Mouse (Mus musculus) hindbrain, postnatal 0 days (tissue): ENCODE results near the gene Fam71d. TPM values are rescaled to one million over a fixed set of nuclear protein-coding genes. Genes with fewer than 3 reads are reported as not detected.

Experiments
- ATAC-seq: fragments of 200-750 bp; cut with Nextera tagmentation; 2 replicates; pipeline ENCODE4 v1.8.0; 2017; ENCODE audit warnings: mild to moderate bottlenecking, moderate TSS enrichment, moderate library complexity
- DNase-seq: peaks from one replicate; pipeline ENCODE4 v3.0.0-alpha.2; 2015; ENCODE audit warnings: low spot score
- H3K27ac ChIP-seq: fragments of 300-500 bp; sonication (generic); 2 replicates; pipeline ENCODE4 v1.5.1; 2014; ENCODE audit warnings: mild to moderate bottlenecking
- H3K27me3 ChIP-seq: fragments of 300-500 bp; sonication (generic); 2 replicates; pipeline ENCODE4 v1.6.1; 2014; ENCODE audit warnings: low read length, mixed read lengths; ENCODE audit not compliant: insufficient read depth
- H3K36me3 ChIP-seq: fragments of 300-500 bp; sonication (generic); 2 replicates; pipeline ENCODE4 v1.6.1; 2014; ENCODE audit warnings: low read length, mixed read lengths; ENCODE audit not compliant: insufficient read depth
- H3K4me1 ChIP-seq: fragments of 300-500 bp; sonication (generic); 2 replicates; pipeline ENCODE4 v1.6.1; 2014; ENCODE audit warnings: antibody characterized with exemption, low read length, mixed read lengths; ENCODE audit not compliant: insufficient read depth
- H3K4me2 ChIP-seq: fragments of 300-500 bp; sonication (generic); 2 replicates; pipeline ENCODE4 v1.6.1; 2014; ENCODE audit warnings: low read depth, mild to moderate bottlenecking, low read length, moderate library complexity, mixed read lengths
- H3K4me3 ChIP-seq: fragments of 300-500 bp; sonication (generic); 2 replicates; pipeline ENCODE4 v1.5.1; 2014; ENCODE audit warnings: low read length
- H3K9ac ChIP-seq: fragments of 300-500 bp; sonication (generic); replicated peaks from 2 replicates; pipeline ENCODE4 v1.6.1; 2014; ENCODE audit warnings: mild to moderate bottlenecking, low read length, moderate library complexity, mixed read lengths
- H3K9me3 ChIP-seq: fragments of 300-500 bp; sonication (generic); 2 replicates; pipeline ENCODE4 v1.6.1; 2016; ENCODE audit warnings: low read length, mixed read lengths
- CTCF ChIP-seq: IDR thresholded peaks from 2 replicates; pipeline ENCODE4 v1.5.1; 2016; ENCODE audit warnings: antibody characterized with exemption, control low read depth, low read depth
- WGBS: fragments of 180-500 bp; shearing (Covaris S2); extraction: QIAGEN DNeasy Blood & Tissue Kit; methylation state at CpG from one replicate; pipeline ENCODE4 v1.1.7; 2014; 5-methylcytosine and 5-hydroxymethylcytosine counted together
- polyA plus RNA-seq: library from polyadenylated mRNA; unstranded; fragments of >200 nt; fragmentation: Nextera tagmentation; extraction: Ambion mirVana; gene quantifications from 2 replicates; pipeline ENCODE4 v1.2.1, GENCODE M21; 2015
- total RNA-seq: library from RNA; depleted of rRNA; stranded (reverse); fragments of >200 nt; gene quantifications from 2 replicates; pipeline ENCODE4 v1.2.3, GENCODE M21; 2014; rRNA removed

Fam71d gene
- total and polyA plus RNA-seq, 2 experiments from 2014 or later, result not detected

DNA sequence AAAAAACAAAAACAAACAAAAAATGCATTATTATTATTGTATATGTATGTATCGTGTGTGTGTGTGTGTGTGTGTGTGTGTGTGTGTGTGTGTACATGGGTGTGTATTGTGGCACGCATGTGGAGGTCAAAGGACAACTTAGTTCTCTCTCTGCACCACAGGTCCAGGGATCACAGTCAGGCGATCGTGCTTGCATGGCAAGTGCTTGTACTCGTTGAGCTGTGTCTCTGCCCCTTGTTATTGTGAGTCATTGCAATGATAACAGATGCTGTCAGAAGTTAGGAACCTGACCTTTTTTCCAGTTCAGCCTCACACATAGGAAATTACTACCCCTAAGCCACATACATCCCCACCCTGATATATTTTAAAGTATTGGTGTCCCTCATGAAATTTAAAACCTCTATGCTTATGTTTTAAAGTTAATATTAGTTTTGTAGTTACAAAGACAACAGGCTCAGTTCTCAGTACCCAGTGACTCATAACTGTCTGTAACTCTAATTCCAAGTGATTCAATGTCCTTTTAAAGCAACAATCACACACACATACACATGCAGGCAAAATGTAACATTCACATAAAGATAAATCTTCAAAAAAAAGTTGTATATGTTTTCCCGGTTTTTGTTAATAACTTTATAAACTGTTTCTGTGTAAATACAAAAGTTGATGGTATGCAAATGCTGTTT lies 77.8 kb downstream of the Fam71d start:
- no peaks in the 10 kb centered on the region for H3K9me3 ChIP-seq
- ATAC-seq (no peak), DNase-seq (no peak)
- H3K4me1 ChIP-seq, result no peaks in the 10 kb centered on the region
- H3K9ac ChIP-seq, result no peak overlapping the region
- no peaks in the 10 kb centered on the region for H3K36me3 ChIP-seq
- no peak overlapping the region for H3K27ac ChIP-seq
- no peaks in the 10 kb centered on the region for H3K27me3 ChIP-seq
- no peak for TF ChIP-seq CTCF
- 80% methylated on average over 6 of the region's 6 CpGs for WGBS
- no peak overlapping the region for H3K4me3 ChIP-seq
- H3K4me2 ChIP-seq, result no peak overlapping the region

DNA sequence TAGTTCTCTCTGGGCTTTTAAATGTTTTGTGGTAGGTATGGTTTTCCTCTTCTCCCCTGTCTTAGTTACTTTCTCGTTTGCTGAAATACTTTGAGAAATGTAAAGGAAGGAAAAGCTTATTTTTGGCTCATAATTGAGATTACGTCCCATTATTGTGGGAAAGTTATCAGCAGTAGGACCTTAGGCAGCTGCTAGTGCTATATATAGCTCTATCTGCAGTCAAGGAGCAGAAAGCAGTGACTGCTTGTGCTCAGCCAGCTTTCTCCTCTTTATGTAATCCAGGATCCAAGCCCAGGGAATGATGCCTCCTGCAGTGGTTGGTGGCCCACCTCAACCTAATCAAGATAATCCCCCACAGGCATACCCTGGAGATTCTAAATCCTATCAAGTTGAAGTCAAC lies 81.9 kb downstream of the Fam71d start:
- H3K4me1 ChIP-seq, result no peaks in the 10 kb centered on the region
- H3K4me2 ChIP-seq, result no peak overlapping the region
- 85% methylated on average over 2 of the region's 2 CpGs for WGBS
- no peaks in the 10 kb centered on the region for H3K9me3 ChIP-seq
- H3K9ac ChIP-seq, result no peak overlapping the region
- H3K27ac ChIP-seq, result no peak overlapping the region
- no peak for TF ChIP-seq CTCF
- no peak overlapping the region for H3K4me3 ChIP-seq
- H3K27me3 ChIP-seq, result no peaks in the 10 kb centered on the region
- DNase-seq, result no peak
- no peak for ATAC-seq
- H3K36me3 ChIP-seq, result no peaks in the 10 kb centered on the region

DNA sequence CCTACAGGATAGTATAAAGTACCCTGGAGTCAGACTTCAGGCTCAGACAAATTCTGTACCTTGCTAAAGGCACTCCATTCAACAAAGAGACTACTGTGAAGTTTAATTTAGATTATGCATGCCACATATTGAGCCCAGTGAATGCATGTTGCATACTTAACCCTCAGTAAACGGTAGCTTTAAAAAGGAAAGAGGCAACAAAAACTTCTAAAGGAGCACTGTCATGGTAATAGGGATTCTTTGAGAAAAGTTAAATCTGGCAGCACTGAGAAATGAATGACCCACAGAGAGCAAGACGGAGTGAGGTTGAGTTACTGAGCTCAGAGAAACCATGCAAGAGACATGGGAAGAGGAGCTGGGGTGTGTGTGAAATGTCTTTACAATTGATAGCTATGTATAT lies 86.6 kb downstream of the Fam71d start:
- H3K4me1 ChIP-seq, result no peaks in the 10 kb centered on the region
- ATAC-seq (no peak), DNase-seq (no peak)
- no peaks in the 10 kb centered on the region for H3K9me3 ChIP-seq
- 15% methylated on average over 2 of the region's 2 CpGs for WGBS
- no peak overlapping the region for H3K27ac ChIP-seq
- no peaks in the 10 kb centered on the region for H3K27me3 ChIP-seq
- H3K4me2 ChIP-seq, result 0 out of 2 replicates have a peak overlapping the region, but pooled peaks have one; percentile 1
- no peak overlapping the region for H3K9ac ChIP-seq
- no peak for TF ChIP-seq CTCF
- H3K36me3 ChIP-seq, result no peaks in the 10 kb centered on the region
- no peak overlapping the region for H3K4me3 ChIP-seq

- no peak for TF ChIP-seq CTCF
- Histone ChIP-seq H3K36me3 (no peaks in the 10 kb centered on the region), H3K4me1 (no peaks in the 10 kb centered on the region), H3K27ac (no peak overlapping the region), H3K27me3 (no peaks in the 10 kb centered on the region), H3K4me3 (no peak overlapping the region), H3K9me3 (no peaks in the 10 kb centered on the region), H3K4me2 (0 out of 2 replicates have a peak overlapping the region, but pooled peaks have one; percentile 1), H3K9ac (no peak overlapping the region)
- 56% methylated on average over 4 of the region's 4 CpGs for WGBS
- no peak for ATAC-seq
- no peak for DNase-seq
These were observed 87.2 kb downstream of the Fam71d start for GRCm38 (mm10) chr12:78778423-78779067.

Other genes with a start within 250 kb of the Fam71d start
- 10.7 and 14.5 TPM in 2 replicates for gene Mpp5, start 57.4 kb downstream of the Fam71d start, total RNA-seq
- 12.7 and 13.4 TPM in 2 replicates for gene Mpp5, start 57.4 kb downstream of the Fam71d start, polyA plus RNA-seq
- gene Atp6v1d, start 170.1 kb downstream of the Fam71d start, total RNA-seq, result 54.3 and 55.5 TPM in 2 replicates
- gene Atp6v1d, start 170.1 kb downstream of the Fam71d start, polyA plus RNA-seq, result 149 and 161 TPM in 2 replicates
- gene Eif2s1, start 170.3 kb downstream of the Fam71d start, total RNA-seq, result 29.4 and 32.6 TPM in 2 replicates
- gene Eif2s1, start 170.3 kb downstream of the Fam71d start, polyA plus RNA-seq, result 92.0 and 98.3 TPM in 2 replicates
- gene Plek2, start 215.4 kb downstream of the Fam71d start, total RNA-seq, result 1.2 and 1.9 TPM in 2 replicates
- 2.4 and 2.7 TPM in 2 replicates for gene Plek2, start 215.4 kb downstream of the Fam71d start, polyA plus RNA-seq